Mouse (Mus musculus): Measurements from ENCODE around the gene Txndc2.
"Not testable (repeated sequence)": the region's sequence is repeated elsewhere in the genome, so short reads cannot be mapped to it uniquely, and the experiment has no call there.

Gene Txndc2

DNA sequence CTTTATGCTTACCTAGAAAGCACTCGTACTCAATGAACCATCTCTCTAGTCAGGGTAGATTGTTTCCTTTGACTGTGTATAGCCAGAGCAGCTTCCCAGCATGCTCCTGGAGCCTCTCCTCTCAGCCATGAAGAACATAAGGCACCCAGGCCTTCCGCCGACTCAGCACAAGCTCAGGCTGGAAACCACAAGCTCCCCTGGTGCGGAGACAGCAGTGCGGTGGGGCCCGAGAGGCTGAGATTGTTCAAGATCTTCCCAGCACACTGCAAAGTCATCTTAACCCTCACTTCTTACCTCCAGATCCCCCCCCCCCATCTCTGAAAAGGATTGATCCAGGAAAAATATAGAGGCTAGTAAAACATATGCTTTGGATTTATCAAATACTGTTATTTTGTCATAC is 8.6 kb upstream of the Txndc2 start:
- no peak for DNase-seq

DNA sequence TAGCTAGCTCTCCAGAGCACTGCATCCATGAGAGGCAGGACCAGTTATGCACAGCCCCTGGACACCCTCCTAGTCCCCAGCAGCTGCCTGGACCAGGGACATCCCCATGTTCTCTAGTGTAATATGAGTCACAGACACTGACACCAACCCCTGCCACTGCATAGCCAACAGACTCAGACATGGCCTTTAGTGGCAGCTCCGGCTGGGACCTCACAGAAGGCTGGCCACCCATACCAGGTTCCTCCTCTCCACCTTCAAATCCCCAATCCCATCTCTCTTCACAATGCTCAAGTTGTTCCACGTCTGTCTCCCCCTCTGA is 7.2 kb upstream of the Txndc2 start:
- DNase-seq, result no peak

DNA sequence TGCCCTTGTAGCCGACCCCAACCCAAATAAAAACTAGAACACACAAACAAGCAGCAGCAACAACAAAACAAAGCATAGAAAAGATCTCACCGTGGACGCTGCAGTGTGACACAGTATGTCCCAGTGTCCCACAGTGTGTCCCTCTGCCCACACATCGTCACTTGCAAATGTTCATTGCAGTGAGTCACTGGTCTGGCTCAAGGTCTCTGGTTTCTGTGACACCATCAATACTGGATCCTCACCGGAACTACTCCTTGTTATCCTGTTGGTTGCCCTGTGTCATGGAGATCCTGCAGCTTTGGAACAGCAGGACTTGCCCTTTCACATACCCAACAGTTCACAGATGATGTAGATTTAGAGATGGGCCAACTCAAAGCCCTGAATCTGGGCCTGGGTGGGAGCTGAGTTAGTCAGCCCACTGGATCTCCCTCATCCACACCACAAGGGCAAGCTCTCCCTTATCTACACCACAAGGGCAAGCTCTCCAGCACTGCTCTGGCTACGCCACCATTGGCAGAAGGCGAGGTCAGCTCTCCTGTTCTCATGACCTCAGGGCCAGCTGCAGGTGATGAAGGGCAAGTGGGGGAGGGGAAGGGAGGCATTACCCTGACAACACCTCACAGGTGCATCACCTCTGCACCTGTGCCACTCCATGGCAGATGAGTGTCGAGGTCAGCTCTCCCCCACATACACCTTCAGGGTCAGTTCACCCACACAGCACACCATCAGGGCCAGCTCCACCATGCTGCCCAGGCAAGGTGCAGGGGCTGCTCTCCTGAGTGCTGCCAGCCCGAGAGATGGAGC is 6.6 kb upstream of the Txndc2 start:
- no peak for DNase-seq

DNA sequence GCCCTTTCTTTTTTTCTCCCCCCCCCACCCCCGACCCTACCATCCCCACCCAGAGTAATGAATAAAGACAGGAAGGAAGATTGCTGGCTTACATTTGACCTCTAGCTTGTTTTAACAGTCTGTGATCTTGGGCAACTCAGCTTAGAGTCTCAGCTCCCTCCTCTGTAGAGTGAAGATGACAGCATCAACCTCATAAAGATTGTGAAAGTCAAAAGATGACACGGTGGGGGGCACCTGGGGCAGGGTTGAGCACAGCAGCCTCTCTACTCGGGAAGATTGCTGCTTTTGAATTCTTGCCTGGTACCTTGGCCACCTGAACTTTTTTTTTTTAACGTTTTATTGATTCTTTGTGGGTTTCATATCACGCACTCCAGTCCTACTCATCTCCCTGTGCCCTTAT is 6.0 kb upstream of the Txndc2 start:
- no peak for DNase-seq

DNA sequence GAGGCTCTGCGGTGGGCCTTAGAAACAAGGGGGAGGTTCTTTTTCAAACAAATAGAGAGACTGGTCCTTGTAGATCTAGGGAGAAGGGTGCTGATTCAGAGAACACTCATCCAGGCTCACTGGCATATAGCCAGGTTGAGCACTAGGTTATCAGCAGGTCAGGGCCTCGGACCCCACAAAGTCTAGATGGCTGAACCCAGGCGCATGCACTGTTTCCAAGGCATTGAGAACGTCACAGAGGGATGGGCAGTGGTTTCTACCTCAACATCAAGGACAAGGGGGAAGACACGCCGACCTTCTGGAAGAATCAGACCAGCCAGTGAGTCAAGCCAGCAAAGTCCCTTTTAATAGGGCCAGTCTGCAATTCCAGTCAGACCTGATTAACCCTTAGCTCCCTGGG is 5.3 kb upstream of the Txndc2 start:
- no peak for DNase-seq

DNA sequence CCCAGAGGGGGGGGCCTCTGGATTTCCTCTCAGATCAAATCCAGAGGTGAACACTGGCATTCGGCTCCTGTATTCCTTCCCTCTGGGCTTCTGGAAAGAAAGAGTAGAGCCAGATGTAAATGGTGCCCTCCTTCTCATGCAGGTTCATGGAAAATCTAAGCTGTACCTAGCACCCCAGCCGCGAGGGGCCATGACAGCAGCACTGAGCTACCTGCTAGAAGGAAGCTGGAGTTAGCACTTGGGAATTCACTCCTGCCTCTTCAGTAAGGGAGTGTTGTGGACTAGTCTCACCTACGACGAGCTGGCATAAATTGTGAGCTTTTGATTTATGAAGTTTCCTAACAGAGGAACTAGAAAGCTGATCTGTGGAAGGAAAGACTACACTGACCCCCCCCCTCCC is 1.6 kb upstream of the Txndc2 start:
- DNase-seq, result no peak

DNA sequence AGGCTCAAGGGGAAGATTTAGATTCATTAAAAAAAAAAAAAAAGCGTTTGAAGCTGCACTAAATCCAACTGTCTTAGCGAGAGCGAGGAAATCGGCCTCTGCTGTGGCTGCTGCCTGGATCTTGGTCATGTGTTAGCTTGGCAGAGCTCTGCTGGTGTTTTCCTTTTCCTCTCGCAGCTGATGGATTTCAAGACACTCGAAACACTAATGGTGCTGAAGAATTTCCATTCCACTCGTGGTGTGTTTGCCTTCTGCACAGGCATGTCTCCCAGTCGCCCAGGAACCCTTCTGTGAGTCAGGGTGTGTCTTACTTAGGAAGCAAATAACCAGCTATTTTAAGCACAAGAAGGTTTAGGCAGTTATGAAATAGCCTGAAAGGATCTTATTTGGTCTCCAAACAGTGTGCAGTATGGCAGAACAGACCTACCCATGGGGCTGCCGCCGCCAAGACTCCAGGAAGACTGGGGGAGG is 1.1 kb upstream of the Txndc2 start:
- peak in 1 of 2 experiments; percentile 14 for DNase-seq

DNA sequence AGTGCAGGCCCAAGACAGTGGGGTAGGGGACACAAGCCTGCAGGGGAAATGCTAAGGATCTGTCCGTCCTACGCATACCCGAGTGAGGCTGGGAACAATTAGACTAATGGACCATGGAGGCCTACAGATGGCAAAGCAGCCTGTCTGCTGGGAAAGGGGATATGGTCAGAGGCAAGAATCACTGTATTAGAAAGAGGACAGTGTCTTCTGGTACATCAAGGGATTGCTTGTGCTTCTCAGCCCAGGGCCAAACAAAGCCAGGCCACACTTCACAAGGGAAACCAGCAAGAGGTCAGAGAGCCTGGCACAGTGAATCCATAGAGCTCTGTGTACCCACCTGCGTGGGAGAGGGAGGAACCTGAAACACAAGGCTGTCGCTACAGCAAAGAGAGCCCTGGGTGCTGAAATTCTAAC is 617 bp upstream of the Txndc2 start:
- DNase-seq, result peak in 1 of 2 experiments; percentile 15

DNA sequence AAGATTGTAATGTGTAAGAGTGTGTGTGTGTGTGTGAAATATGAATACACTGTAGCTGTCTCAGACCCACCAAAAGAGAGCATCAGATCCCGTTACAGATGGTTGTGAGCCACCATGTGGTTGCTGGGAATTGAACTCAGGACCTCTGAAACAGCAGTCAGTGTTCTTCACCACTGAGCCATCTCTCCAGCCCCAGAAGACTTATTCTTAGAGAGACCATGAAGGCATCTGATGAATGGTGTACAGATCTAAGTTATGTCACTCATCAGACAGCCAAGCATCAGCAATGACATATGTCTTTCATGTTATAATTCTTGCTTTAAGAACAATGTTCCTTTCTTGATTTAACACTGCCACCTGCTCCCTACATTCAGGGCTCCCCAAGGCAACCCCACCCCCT is 2.8 kb downstream of the Txndc2 start:
- DNase-seq, result no peak

DNA sequence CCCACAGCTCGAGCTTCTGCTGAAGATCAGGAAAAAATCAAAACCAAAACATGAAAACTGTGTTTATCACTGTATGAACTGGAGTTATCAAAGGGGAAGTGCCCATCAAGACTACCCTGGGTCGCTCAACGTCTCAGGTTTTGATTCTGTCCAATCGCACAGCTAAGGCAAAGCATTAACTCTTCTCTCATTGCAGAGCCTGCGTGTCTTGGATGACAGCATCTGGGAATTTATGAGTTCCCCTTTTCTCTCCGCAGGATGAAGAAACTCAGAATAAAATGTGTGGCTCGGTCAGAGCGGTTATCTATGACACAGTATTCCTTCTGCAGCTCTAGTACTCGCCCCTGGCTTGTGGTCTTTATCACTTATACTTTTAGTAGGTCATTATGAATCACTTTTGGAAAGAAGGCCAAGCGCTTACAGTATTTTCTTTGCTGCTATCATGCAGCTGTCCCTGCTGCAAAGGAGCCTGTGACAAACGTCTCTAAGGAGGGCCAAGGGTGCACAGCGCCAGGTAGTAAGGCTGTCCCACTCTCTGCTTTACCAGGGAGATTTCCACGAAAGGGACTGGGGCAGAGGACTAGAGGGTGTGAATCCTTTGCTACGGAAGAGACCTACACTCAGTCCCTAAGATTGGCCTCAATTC is 6.1 kb downstream of the Txndc2 start:
- DNase-seq, result no peak

DNA sequence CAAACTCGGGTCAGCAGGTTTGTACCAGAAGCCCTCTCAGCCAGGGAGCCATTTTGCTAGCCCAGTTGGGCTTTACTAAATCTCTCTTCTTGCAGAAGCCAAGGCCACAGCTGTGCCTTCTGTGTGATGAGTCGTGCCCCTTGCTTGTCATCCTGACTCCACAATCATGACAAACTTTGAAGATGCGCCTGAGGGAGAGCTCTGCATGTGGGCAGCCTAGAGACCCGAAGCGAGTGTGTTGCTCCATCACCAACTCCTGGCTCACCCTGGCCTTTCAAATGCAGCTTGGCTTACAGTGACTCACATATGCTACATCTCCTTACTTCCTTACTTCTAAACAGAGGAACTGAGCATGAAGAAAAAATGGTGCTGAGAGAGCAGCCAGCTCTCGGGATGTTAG is 12.0 kb downstream of the Txndc2 start:
- no peak for DNase-seq

DNA sequence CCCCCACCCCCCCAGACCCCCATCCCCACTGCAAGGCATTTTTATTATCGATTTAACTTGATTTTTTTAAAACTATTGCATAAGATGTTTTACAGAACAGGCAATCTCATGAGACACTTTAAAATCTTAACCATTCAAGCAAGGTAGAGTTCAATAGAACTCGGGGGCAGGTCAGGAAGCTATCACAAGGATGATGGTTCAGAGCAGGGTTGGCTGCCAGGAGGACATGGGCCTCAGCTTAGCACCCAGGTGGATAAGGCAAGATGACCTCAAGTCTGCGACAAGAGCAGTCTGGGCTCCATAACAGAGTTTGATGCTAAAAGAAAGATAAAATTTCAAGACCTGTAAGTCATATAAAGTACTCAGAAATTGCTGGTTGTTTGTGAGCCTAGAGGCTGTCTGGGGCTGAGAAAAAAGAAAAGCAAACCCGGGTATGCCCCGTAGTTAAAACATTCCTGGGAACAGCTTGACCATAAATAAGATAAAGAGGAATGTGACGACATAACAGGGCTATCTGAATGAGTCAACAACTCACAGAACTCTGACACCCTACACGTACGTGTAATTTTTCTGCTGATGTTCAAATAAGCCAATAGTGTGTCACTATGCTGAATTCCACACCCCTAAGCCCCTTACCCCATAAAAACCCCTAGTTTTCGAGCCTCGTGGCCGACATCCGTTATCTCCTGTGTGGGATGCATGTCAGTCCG is 13.0 kb downstream of the Txndc2 start:
- not testable (repeated sequence) for DNase-seq

DNA sequence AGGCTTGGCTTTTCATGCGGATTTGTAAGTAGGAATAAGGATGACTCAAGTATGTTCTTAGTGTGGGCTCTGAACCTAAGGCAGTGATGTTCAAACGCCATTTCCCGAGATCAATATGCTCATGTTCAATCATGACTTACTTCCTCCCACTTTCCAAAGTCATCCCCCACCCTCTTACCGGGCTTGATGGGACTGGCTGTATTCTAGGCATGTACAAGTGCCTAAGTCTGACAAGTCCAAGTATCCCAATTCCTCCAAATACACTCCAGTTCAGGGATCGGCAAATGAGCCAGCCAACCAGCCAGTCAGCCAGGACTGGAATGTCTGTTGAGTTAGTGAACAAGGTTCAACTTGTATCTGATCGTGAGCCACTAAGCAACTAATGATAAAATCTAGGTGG is 15.7 kb downstream of the Txndc2 start:
- no peak for DNase-seq

DNA sequence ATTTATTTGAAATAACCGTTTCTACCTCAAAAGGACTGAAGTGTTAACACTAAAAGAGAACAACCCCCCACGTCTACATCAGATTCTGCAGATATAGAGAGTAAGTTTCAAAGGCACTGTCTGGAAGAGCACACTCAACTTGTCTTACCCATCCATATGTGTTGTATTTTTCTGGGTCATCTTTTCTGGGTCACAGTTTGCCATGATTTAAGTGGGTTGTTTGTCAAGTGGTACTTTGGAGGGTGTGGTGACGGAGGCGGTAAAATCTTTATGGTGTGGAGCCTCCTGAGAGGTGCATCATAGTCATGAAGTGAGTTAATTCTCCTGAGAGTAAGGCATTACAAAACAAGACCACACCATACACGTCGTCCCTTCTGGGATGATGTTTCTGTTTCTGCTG is 16.4 kb downstream of the Txndc2 start:
- no peak for DNase-seq

DNA sequence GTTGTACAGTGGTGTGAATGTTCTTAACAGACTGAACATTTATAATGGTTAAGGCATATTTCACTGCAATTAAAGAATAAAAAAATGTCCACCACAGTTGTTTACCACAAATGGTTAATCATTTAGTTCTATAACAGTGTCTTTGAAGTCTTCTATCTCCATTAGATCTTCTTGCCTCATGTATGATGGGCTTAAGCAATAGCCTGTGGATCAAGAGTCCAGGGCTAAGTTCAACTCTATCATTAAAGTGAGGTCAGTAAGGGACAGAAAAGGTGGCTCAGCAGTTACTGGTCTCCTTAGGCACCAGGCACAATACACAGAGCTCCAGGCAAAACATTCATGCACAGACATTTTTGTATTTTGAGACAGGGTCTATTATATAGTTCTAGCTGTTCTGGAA is 18.8 kb downstream of the Txndc2 start:
- no peak for DNase-seq

DNA sequence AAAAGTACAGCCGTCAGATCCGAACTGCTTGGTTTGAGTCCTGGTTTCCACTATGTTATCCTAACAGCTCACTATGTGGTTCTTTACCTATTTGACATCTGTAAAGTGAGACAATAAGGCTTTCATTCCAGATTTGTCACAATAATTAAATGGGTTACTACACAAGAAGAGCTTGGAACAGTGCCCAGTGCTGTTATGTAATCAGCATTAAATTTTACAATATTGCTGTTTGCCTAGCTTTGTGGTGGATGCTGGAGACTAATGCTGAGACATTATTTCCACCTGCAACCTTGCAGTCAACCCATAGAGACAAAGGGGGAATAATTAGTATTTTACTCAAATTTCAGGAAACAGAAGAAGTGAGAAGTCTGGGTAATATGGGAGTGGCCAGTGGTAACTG is 23.5 kb downstream of the Txndc2 start:
- DNase-seq, result no peak

DNA sequence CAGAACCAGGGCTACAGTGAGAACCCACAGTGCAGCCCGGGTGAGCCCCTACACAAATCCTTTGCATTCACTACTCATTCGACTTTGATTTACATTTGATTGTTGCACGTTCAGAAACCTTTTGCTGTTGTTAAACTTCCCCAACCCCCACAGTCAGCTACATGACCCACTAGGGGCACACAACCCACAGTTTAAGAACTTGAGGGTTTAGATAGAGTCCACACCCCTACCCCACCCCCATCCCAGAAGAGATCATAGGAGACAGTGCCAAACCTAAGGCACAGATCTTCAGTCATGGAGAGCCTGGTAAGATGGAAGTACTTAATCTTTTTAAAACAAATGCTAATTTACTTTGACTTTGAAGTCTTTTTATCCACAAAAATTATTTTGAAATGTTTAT is 26.3 kb downstream of the Txndc2 start:
- no peak for DNase-seq

DNA sequence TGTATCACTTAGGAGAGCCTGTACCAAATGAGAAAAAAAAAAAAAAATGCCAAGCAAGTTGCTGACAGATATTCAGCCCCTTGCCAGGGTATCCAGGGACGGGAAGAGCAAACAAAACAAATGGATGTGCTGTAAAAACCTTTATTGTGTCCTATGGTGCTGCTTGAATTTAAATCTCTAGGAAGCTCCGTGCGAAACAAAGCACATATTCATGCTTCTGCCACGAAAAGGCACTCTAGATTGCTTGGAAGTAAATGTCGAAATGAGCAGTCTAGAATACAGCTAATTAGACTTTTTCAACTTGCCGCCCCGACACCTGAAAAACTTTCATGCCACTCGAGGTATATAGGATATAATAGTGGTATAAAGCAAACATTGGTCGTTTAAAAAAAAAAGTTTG is 27.5 kb downstream of the Txndc2 start:
- DNase-seq, result no peak

DNA sequence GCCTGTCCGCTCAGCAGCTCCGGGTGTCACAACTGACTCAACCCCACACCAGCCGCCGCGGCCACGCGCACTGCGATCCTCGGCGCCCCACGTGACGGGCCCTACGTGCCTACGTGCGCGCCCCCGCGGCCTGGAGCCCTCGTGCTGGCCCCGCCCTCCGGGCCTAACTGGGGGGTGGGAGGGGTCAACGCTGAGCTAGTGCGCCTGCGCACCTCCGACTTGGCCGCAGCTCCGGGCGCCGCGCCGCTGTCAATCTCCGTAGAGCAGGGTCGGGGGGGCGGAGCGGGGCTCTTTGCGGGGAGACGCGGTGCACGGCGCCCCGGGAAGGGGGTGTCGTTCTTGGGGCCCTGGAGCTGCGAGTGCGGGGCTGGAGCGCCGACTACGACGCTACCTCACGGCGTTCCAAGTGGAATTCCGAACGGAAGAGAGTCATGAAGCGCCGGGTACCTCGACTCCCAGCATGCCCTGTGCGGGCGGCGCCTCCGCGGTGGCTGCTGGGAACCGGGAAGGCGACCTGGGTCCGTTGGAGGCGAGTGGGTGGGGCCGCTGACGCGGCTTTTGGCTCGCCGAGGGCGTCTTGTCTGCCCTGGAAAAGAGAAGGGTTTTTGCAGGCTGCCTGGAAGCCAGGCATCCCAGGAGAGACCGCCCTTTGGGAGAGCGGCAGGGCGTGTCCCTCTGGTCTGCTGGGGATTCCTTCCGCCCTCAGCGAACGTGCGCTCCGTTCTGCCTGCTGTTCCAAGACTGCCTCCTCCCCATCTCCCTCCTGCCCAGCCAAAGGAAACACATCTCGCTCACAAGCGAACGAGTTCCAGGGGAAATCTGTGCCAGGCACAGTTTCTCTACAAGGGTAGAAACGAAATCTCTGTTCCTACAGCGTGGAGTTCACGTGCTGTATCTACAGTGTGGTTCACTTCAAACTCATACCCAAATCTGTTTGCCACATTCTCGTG is 28.2 kb downstream of the Txndc2 start, which contains the start of gene Vapa:
Gene Vapa (minus strand): TSS at position 93 of the 950 bp plus-strand sequence.
- DNase-seq, result peak; percentile 97 to 99

DNA sequence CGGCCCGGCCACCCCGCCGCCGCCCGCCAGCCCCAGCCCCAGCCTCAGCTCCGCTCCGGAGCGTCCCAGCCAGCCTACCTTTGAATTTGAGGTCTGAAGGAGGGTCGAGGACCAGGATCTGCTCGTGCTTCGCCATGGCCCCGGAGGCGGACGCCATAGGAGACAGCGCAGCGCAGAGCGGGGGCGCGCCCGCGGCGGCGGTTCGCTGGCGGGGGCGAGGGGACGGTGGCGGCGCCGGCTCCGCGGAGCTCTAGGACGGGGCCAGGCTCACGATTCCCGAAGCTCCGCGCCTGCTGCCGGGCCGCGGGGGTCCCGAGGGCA is 28.9 kb downstream of the Txndc2 start:
- DNase-seq, result no peak

DNA sequence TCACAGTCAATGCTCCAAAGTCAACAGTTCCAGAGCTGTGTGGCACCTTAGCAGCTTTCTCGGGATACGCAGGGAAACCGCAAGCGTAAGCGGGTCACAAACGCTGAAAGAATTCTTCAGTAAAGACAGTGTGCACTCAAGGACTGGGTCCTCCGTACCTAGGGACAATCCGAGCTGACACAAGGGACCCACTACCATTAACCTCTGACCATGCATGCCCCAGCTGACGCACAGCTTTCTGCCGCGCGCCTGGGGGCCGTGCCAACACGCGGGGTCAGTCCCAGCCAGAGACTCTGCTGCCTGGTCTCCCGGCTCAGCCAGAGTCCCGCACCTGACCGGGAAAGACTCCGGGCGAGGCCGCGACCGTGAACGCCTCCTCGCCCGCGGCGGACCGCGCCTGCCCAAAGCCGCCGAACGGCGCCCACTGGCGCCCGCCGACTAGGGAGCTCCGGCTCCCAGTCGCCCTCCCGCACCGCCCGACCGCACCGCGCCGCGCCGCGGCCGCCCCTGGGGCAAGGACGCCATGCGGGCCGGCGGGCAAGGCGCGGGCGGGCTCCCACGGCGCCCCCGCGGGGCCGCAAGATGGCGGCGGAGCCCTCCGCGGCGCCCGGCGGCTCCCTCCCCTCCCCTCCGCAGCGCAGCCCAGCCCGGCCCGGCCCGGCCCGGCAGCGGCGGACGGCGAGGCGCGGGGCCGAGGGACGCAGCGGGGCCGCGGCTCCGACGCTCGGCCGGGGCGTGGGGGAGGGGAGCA is 29.4 kb downstream of the Txndc2 start:
- peak; percentile 50 to 51 for DNase-seq

DNA sequence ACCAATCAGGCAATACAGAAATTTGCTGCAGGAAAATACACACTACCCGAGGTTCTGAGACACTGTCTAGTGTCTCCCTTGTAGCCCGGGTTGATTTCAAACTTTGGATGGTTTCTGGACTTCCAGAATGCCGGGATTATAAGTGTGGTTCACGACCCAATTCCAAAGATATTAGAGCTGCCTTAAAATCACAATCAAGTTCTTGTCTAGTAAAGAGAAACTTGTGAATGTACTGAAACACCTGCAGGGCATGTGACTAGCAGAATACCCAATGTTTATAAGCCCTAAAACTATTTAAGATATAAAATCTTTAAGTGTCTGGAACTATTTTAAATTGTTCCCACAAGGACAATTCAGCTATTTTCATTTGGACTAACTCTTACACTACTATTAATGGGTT is 30.2 kb downstream of the Txndc2 start:
- no peak for DNase-seq
